Mouse (Mus musculus) brain, adult 2 months (tissue): Measurements from ENCODE around the gene Gm45713.
"Not testable (repeated sequence)": the region's sequence is repeated elsewhere in the genome, so short reads cannot be mapped to it uniquely, and the experiment has no call there.

Experiments
- DNase-seq: peaks from one replicate; pipeline ENCODE4 v3.0.0; 2011; ENCODE audit warnings: low read depth, low spot score

Gm45713 gene

DNA sequence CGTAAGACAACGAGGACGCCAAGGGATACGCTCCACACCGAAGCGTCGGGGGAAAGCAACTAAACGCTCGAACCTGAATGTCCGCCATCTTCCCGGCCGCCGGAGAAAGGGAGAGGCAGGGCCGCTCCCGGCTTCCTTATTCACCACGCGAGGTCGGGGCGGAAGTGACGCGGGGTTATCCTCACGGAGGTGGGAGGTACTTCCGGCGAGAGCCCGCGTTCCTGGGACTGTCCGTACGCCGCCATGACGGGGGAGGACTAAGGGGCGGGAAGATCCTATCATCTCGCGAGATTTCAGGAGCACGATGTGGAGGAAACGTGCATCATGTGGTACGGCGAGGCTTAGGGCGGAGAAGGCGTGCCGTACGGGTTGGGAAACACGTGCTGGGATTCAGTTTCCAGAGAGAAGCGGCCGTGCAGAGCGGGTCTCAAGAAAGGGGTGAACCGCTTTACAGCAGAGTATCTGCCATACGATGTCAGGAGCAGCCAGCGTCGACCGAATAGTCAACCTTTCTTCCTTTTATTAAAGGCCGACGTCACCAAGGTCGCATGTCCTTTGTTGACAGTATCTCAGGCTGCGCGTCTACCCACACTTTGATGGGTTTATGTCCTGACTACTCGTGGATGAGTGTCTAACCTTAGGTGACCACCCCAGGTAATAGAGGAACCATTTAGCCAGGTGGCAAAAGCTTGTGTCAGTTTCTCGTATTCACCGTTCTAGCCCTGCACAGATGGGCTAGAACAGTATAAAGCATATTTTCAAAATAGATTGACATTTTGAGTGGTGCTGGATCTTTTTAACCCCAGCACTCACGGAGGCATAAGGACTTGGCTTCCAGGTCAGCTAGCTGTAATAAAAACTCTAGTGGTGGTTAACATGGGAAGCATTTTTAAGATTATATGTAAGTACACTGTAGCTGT, 11.5 kb downstream of the Gm45713 start, which contains the start of gene Rps11:
Rps11 (minus strand) TSS at position 216 of the 920 bp plus-strand sequence.
- peak; percentile 100 for DNase-seq

DNA sequence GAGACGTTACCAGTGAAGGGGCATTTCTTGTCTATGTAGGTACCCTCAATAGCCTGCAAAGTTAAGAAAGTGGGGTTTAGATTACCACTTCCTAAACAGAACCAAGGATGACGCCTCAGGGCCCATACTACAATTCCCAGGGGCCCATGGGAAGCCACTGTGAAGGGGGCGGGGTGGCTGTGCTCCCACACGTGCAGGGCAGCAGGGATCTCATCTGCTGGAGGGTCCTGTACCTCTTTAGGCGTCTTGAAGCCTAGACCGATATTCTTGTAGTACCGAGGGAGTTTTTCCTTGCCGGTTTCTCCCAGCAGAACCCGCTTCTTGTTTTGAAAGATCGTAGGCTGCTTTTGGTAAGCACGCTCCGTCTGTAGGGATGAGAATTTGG, 12.9 kb downstream of the Gm45713 start:
- DNase-seq = no peak

DNA sequence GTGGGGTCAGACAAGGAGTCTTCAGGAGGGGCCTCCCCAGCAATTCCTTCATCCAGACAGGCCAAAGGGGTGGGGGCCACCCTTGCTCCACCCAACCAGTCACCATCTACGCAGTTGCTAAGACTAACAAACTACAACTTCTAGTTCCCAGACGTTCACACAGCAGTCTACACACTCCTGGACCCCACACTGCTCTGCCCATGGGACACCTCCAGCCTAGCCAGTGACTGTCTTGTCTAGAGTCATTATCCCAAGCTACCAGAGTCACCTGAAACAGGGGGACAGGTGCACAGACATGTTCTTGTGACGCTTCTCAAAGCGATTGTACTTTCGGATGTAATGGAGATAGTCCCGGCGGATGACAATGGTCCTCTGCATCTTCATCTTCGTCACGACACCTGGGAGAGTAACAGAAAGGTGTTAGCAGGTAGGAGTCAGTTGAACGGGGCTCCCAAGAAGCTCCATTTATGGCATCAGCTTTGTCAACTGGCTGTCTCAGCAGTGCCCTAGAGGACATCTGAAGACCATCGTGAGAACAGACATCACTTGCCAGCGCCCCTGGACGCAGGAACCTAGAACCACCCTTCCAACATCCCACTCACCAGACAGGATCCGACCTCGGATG, 13.4 kb downstream of the Gm45713 start:
- no peak for DNase-seq

DNA sequence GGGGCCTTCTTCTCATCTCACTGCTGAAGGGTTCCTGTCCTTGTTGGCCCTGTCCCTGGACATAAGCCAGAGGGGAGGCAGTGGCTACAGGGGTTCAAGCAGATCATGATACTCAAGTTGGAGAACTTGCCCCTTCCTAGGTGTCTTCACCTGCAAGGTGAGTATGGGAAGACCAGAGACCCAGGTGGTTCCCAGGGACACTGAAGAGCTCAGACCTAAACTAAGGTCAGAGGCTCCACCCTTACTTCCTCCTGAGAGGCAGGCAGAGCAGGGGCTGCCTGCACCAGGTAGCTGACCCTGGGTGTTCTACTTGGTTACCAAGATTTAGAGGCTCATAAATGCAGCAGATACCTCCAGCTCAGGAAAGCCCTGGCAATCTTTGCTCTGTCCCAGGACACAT, 14.1 kb downstream of the Gm45713 start:
- no peak for DNase-seq

DNA sequence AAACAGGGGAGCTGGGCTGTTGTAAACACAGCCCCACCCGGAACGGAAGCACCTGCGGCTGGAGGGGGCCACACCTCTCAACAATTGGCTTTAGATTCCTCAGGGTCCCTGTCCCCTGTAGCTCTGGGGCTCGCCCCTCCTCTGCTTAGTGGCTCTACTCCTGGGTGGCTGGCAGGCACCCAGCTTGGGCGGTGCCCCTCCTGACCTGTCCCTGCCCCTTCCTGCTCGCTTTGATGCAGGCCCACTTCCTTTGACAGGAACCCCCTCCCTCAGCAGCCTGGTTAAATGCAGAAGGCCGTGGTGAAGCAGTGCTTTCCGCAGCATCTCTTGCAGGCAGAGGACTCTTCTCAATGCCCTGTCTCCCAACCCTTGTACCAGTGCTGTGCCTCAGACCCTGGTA, 14.6 kb downstream of the Gm45713 start:
- no peak for DNase-seq

DNA sequence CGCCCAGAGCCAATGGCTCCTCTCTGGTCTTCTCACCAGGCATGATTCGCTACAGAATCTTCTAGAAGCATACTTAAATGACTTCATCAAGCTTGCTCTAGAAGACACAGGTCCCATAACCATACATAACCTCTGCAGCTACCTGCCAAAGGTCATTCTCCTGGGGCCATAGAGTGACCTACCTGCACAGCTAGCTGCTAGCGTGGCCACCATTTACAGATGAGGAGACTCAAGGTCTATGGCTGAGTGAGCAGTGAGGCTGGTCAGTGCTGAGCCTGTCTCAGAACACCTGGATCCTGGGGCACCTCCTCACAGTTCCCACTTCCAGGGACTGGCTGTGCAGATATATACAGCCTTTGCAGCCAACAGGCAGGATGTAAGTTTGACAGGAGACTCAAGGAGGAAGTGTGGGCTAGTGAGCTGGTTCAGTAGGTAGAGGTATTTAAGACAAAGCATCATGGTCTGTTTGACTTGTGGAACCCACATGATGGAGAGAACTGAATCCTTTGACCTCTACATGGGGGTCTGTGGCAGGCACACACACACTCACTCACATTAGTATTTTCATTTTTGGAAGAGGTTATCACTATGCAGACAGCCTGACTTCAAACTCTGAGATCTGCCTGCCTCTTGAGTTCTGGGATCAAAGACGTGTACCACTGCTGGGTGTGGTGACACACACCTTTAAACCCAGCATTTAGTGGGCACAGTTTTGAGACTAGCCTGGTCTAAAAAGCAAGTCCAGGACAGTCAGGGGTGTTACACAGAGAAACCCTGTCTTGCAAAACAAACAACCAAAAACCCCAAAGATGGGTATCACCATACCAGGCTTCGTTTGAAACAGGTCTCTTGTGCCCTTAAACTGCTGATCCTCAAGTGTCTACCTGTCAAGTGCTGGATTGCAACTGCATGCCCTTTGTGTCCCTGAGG, 16.0 kb downstream of the Gm45713 start:
- DNase-seq = no peak

DNA sequence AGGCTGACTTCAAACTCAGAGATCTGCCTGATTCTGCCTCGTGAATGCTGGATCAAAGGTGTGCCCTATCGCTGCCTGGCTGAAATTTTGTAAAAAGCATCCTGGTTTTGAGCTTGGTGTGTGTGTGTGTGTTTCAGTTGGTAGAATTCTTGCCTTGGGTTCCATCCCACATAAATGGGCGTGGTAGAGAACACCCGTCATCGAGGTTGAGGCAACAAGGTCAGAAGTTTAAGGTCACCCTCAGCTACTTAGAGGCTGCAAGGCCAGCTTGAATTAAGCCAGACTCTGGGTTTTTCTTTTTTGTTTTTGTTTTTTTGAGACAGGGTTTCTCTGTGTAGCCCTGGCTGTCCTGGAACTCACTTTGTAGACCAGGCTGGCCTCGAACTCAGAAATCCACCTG, 17.7 kb downstream of the Gm45713 start:
- no peak for DNase-seq

DNA sequence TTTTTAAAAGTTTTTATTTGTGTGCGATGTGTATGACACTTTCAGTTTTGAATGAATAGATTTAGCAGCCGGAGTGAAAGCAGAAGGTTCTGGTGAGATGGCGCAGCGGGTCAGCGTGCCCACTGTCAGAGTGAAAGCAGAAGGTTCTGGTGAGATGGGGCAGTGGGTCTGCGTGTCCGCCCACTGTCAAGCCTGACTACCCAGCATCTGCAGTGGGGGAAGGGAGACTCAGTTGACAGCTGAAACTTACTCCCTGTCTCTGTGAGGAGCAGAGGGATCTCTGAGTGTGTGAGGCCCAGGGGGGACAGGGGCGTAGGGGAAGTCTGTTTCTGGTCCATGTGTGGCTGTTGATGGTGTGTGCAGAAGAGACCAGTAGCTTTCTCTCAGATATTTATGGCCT, 18.5 kb downstream of the Gm45713 start:
- no peak for DNase-seq

DNA sequence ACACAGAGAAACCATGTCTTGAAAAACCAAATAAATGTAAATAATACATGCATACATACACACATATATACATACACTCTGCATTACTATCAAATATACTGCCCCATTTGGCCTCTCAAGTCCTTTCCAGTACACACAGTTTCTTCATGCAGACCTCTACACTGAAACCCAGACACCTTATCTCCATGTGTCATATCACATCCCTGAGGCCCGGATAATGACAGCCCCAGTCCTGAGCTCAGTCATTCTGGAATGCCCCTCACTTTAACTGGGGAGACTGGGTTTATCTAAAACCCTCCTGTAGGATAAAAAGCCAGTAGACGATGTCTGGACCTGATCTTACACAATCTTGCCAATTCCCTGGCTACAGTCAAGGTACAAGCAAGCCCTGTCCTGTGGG, 22.6 kb downstream of the Gm45713 start:
- DNase-seq = no peak

DNA sequence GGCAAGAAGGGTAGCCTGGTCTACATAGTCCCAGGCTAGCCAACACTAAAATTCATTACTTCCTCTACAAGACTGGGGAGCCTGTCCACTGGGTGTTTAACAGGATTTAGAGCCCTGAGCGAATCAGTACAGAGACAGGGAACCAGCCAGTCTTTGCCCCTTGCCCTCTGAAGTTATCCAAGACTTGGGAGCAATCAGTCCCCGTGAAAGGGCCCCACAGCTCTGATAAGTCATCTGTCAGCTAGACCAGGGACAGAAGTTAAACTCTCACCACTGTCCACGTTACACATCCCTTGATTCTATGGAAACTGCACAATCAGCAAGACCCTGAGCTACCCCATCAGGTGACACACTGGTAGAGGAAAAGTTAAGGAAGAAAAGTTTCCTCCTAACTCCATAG, 23.5 kb downstream of the Gm45713 start:
- no peak for DNase-seq

DNA sequence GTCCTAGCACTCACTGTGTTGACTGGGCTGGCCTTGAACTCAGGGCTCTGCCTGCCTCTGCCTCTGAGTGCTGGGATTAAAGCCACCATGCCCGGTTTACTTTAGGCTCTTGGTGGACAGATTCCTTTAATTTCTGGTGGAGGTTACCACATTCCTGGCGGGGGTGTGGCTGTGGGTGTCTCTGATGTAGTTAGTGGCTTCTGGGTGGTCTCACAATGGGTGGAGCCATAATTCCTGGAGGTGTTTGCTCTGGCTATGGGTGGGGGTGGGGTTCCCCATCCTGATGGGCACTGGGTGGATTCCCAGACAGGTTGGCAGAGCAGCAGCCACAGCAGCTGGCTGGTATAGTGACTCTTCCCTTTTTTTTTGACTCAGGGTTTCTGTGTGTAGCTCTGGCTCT, 24.1 kb downstream of the Gm45713 start:
- DNase-seq = no peak

DNA sequence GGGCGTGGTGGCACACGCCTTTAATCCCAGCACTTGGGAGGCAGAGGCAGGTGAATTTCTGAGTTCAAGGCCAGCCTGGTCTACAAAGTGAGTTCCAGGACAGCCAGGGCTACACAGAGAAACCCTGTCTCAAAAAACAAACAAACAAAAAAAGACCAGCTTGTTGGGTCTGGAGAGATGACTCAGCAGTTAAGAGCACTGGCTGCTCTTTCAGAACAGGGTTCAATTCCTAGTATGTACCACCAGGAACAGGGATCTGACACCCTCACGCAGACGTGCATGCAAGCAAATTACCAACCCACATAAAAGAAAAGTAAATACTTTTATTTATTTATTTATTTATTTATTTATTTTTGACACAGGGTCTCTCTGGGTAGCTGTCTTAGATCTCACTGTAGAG, 25.9 kb downstream of the Gm45713 start:
- not testable (repeated sequence) for DNase-seq

DNA sequence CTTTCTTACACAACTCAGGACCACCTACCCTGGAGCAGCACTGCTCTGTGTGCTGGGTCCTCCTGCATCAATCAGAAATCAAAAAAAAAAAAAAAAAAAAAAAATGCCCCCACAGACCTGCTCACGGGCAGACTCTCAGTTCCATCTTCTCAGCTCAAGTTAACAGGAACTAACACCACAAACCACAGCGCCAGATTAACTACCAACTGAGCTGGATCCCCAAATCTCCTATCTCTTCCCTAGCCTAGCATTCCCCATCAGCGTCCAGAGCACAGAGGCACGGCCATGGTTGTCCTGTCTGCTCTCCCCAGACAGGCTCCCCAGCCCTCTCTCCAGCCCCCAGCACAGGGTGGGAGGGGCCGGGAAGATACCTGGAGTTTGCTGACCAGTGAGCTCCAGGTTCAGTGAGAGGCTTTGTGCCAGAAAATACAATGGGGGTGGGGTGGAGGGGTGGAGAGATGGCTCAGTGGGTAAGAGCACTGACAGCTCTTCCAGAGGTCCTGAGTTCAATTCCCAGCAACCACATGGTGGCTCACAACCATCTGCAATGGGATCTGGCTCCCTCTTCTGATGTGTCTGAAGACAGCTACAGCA, 28.9 kb downstream of the Gm45713 start:
- DNase-seq = no peak

DNA sequence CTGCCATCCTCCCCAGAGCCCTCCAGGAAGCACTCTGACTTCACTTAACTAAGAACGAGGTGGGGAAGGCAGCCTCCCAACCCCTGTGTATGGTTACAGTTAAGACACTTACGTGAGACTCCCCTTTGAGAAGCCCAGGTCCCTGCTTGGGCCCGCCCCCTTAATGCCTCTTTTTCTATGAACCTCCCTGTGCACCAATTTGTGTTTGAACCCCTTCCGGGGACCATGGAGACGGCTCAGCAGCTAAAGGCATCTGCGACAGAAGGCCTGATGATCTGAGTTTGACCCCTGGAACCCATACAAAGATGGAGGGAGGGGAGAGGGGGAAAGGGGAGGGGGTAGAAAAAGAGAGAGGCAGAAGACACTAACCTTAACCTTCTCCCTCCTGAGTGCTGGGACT, 29.6 kb downstream of the Gm45713 start:
- DNase-seq = no peak

DNA sequence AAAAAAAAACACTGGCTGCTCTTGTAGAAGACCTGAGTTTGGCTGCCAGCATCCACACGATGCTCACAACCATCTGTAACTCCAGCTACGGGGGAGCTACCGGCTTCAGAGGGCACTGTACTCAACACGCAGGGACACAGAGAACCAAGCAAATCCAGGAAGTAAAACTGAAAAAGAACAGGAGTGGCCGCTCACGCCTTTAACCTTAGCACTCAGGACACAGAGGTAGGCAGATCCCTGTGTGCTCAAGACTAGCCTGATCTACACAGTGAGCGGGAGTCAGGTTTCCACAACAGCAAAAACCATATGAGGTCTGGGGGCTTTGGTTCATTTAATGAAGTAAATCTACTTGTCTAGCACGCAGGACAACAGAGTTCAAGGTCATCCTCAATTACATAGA, 30.5 kb downstream of the Gm45713 start:
- DNase-seq = no peak

DNA sequence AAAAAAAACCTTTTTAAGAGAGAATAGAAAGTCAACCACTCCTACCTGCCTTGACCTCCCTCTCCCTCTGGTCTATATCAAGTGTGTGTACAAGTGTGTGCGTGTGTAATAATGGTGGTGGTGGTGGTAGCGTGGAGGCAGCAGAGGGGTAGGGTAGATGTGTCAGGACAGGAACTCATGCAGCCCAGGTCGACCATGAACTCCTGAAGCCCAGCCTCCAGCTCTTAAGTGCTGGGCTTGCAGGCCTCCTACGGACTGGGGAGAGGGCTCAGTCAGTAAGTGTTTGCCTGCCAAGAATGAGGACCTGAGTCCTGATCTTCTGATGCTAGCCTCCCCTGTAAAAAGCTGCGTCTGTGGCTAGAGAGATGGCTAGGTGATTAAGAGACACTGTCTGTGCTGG, 31.1 kb downstream of the Gm45713 start:
- no peak for DNase-seq

DNA sequence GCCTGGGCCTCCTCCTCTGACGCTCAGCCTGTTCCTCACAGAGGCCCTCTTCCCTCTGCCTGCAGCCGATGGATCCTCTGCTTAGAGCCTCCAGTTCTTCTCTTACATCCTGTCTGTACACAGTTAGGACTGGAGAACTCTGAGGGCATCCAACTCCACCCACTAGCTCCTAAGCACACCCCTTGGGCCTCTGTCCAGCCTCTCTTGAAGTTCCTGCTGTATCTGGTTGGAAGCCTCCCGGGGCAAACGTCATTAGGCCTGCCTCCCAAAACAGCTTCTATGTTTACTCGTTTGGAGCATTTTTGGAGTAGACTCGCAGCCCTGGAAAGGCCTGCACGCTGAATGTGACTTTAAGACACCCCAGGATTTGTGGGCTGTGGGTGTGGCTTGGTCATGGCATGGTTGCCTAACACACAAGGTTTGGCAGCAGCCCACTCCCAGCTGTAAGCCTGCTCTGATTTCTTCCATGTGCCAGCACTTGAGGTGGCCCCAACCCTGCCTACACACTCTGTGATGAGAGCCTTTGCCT, 32.3 kb downstream of the Gm45713 start, which contains the start of gene Fcgrt:
Fcgrt (minus strand) TSS at position 200 of the 529 bp plus-strand sequence.
- peak; percentile 83 for DNase-seq

DNA sequence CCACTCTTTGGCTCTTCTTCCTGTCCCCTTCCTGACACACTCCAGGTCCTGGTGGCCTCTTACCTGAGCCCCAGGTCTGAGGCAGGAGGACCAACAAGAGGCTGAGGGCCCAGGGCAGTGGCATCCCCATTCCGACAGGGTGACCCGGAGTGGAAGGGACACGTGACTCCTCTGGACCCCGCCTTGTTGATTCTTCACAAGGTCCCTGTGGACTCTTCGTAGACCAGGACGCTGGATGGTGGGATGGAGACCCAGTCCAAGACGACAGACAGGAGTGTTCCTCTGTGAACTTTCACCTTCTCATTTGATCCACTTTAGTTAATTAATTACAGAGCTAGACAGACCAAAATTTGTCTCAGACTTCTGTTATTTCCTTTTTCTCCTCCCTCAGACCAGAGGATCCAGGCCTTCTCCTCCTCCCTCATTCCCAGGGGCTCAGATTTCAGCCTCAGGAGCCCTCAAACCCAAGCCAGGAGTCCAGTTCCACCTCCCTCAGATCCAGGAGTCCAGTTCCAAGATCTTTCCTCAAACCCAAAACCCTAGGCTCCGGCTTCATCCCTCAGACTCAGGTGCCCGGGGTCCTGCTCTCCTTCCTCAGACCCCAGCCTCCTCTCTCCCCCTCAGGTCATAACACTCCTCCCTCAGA, 33.0 kb downstream of the Gm45713 start:
- no peak for DNase-seq

DNA sequence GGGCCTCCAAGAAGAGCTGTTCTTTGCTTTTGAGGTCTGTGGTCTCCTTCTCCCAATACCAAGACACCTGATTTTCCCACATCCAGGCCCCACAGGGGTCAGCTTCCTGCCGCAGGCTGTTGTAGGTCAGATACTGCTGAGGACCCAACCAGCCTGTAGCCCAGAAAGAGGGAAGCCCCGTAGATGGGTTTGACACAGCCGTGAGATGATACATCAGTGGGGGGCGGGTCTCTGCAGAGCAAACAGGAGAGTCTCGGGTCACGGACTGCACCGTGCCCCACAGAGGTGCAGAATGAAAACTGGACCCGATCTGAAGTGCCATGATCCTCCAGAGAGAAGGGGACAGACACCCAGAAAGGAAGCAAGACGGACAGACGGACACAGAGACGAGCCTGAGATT, 33.6 kb downstream of the Gm45713 start:
- DNase-seq = no peak

DNA sequence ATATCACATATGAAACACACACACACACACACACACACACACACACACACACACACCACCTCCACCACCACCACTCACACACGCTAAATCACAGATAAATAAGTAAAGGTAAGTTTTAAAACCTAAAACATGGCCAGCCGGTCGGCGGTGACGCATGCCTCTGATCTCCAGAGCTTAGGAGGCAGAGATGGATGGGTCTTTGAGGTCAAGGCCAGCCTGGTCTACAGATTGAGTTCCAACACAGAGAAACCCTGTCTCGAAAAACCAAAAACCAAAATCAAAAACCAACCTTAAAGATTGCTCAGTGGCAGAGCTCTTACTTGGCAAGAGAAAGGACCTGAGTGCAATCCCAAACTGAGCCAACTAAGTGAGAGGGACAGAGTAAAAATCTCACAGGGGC, 36.0 kb downstream of the Gm45713 start:
- no peak for DNase-seq
